ENCODE assay signal across 22 mouse cellular contexts in genomic region chr8:103664796-103665195, GRCm38 (mm10).
A peak's percentile ranks its signal among the peaks of the same experiment; 100 is the strongest.
DNase-seq lines count a peak whose midpoint lies in the region.
"Had no signal": no experiment of that assay in that cellular context is flagged by ENCODE, and none has a peak within 500 bp of the region (broad histone marks: within the 10 kb centered on the region; RNA-seq: fewer than 3 reads in every experiment).

No protein-coding gene starts in this region.

- H3K9me3 ChIP-seq in midbrain, embryonic 10.5 days (replicated peaks) = no peaks in the 10 kb centered on the region
- H3K9me3 ChIP-seq: embryonic facial prominence, embryonic 13.5 days; embryonic facial prominence, embryonic 15.5 days had no signal

- H3K36me3 ChIP-seq in midbrain, embryonic 10.5 days = no peaks in the 10 kb centered on the region
- H3K36me3 ChIP-seq: embryonic facial prominence, embryonic 13.5 days; embryonic facial prominence, embryonic 15.5 days; forebrain, embryonic 10.5 days; forebrain, embryonic 12.5 days had no signal

- H3K27ac ChIP-seq in midbrain, embryonic 10.5 days (replicated peaks) = no peak overlapping the region
- H3K27ac ChIP-seq: embryonic facial prominence, embryonic 13.5 days; embryonic facial prominence, embryonic 15.5 days; forebrain, embryonic 10.5 days; forebrain, embryonic 12.5 days had no signal

- H3K4me3 ChIP-seq in midbrain, embryonic 10.5 days = no peak overlapping the region
- H3K4me3 ChIP-seq: embryonic facial prominence, embryonic 13.5 days; embryonic facial prominence, embryonic 15.5 days; erythroblast, embryonic 14.5 days; forebrain, embryonic 10.5 days; forebrain, embryonic 12.5 days had no signal

- no peaks in the 10 kb centered on the region for H3K4me1 ChIP-seq in midbrain, embryonic 10.5 days
- H3K4me1 ChIP-seq: embryonic facial prominence, embryonic 13.5 days; embryonic facial prominence, embryonic 15.5 days; forebrain, embryonic 10.5 days; forebrain, embryonic 12.5 days had no signal

- 91% methylated on average over 1 of the region's 1 CpGs for WGBS in midbrain, embryonic 10.5 days

- H3K27me3 ChIP-seq in midbrain, embryonic 10.5 days (ENCODE audit: low read depth, poor library complexity, severe bottlenecking) = no peaks in the 10 kb centered on the region
- H3K27me3 ChIP-seq: embryonic facial prominence, embryonic 13.5 days; embryonic facial prominence, embryonic 15.5 days; forebrain, embryonic 12.5 days had no signal

- peak; percentile 1 to 12 for DNase-seq in spleen, postnatal 4 days (ENCODE audit: low spot score in 2 of 2)
- DNase-seq in spleen, postnatal 14 days (ENCODE audit: low spot score in 2 of 2) = no peak
- DNase-seq in 3T3-L1 (ENCODE audit: low read depth, low spot score) = peak; percentile 93
- peak; percentile 55 for DNase-seq in NIH3T3 (ENCODE audit: low read depth)
- DNase-seq in fibroblast of lung, adult 2 months (ENCODE audit: low read depth) = peak; percentile 2
- DNase-seq in midbrain, embryonic 10.5 days (ENCODE audit: low spot score) = no peak
- no peak for DNase-seq in liver
- no peak for DNase-seq in layer of hippocampus, adult 9-10 months (ENCODE audit: low spot score)
- DNase-seq: adrenal gland, adult 8-10 months; adrenal gland, postnatal 14 days; adrenal gland, postnatal 36 days; cerebellum, adult 11-12 months; cerebellum, adult 2 months; cerebellum, adult 9-10 months; cerebellum, postnatal 10 days; cerebellum, postnatal 36 days; embryo, embryonic 11 days had no signal

Comparison
In these comparisons a context has a peak if more than half of its experiments do, and no peak if none do; other contexts are left out.
1. DNase-seq: peak in spleen, postnatal 4 days (2 of 2), 3T3-L1 (single experiment), NIH3T3 (single experiment) and fibroblast of lung, adult 2 months (single experiment); none in spleen, postnatal 14 days (0 of 2), midbrain, embryonic 10.5 days (single experiment), liver (single experiment) and layer of hippocampus, adult 9-10 months (single experiment).